Mouse (Mus musculus) heart, adult 2 months (tissue): Measurements from ENCODE around the gene Ccdc167.

Experiments used
- CTCF ChIP-seq: fragments of 200-600 bp; IDR thresholded peaks from 2 replicates; pipeline ENCODE4 v1.8.1; 2022; ENCODE audit warnings: antibody characterized with exemption, mild to moderate bottlenecking, moderate library complexity
- EP300 ChIP-seq: fragments of 200-500 bp; IDR thresholded peaks from 2 replicates; pipeline ENCODE4 v1.6.1; 2011; ENCODE audit warnings: low read depth, low read length, control low read depth; ENCODE audit not compliant: insufficient read depth
- POLR2A ChIP-seq: fragments of 200-500 bp; IDR thresholded peaks from 2 replicates; pipeline ENCODE4 v1.6.1; 2011; ENCODE audit warnings: mild to moderate bottlenecking, low read depth, low read length, control low read depth; ENCODE audit not compliant: insufficient read depth

- no peak for TF ChIP-seq POLR2A
- no peak for TF ChIP-seq CTCF
- TF ChIP-seq EP300 = no peak
These were observed 19.7 kb upstream of the Ccdc167 start for GRCm38 (mm10) chr17:29736448-29737014.
